Mouse (Mus musculus): Measurements from ENCODE around the gene Sorcs3. TPM values are rescaled to one million over a fixed set of nuclear protein-coding genes. Genes with fewer than 3 reads are reported as not detected.

Sorcs3 gene
- polyA plus RNA-seq, 1 experiment from 2014 or later, result 0.06 TPM

DNA sequence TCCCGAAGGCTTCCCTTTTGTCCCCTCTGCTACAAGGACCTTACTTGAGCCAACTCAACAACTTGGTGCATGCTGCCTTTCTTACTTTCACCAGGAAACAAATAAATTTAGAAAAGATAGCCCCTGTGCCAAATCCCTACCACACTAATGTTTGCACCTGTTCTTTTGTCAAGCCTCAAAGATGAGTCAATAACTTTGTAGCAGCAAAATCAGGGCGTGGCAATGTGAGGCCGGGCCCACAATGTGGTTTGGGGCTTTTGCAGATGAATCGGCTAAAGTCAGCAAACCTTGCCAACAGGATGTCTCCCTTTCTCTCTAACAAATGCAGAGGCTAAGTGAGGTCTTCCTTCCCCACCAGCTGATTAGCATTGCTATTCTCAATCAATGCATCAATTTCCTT lies 608.0 kb downstream of the Sorcs3 start:
- H3K27me3 ChIP-seq (ENCODE audit: insufficient read depth, low read length), result no peaks in the 10 kb centered on the region
- WGBS (ENCODE audit: insufficient replicate concordance), result 72% methylated on average over 4 of the region's 4 CpGs
- TF ChIP-seq CTCF (IDR thresholded peaks at IDR 0.05; ENCODE audit: low read depth) (no peak), EP300 (IDR thresholded peaks at IDR 0.05; ENCODE audit: low read depth) (no peak)
- no peak overlapping the region for H3K4me2 ChIP-seq (ENCODE audit: low read depth, low read length)
- no peak for DNase-seq
- H3K4me3 ChIP-seq (ENCODE audit: low read depth, low read length), result no peak overlapping the region
- no peaks in the 10 kb centered on the region for H3K36me3 ChIP-seq (replicated peaks; ENCODE audit: insufficient read depth, low read length)
- no peak overlapping the region for H3K9ac ChIP-seq (replicated peaks)
- ATAC-seq, result no peak
- no peaks in the 10 kb centered on the region for H3K9me3 ChIP-seq (ENCODE audit: low read length)
- H3K4me1 ChIP-seq (ENCODE audit: insufficient read depth), result no peaks in the 10 kb centered on the region
- H3K27ac ChIP-seq (ENCODE audit: low read depth), result no peak overlapping the region

DNA sequence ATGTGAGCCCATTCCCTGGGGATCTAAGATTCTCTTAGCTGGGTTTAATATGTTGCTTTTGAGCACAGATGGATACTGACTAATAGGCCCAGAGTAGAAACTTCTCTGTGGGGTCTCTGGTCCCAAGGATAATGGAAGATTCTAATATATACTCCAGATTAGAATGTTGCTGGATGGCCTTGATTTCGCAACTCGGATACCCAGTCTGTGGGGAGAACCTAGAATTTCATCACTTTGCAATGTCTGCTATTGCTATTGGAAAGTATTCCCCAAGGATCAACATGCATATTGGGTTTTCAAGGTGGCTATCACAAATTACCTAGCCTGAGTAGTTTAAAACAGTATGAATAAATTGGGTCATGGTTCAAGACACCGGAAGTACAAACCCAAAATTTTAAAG lies 609.2 kb downstream of the Sorcs3 start:
- DNase-seq (no peak), ATAC-seq (no peak)
- no peak overlapping the region for H3K4me3 ChIP-seq (ENCODE audit: low read depth, low read length)
- no peak overlapping the region for H3K9ac ChIP-seq (replicated peaks)
- no peak overlapping the region for H3K27ac ChIP-seq (ENCODE audit: low read depth)
- H3K36me3 ChIP-seq (replicated peaks; ENCODE audit: insufficient read depth, low read length), result no peaks in the 10 kb centered on the region
- no peaks in the 10 kb centered on the region for H3K27me3 ChIP-seq (ENCODE audit: insufficient read depth, low read length)
- H3K4me2 ChIP-seq (ENCODE audit: low read depth, low read length), result no peak overlapping the region
- TF ChIP-seq EP300 (IDR thresholded peaks at IDR 0.05; ENCODE audit: low read depth) (no peak), CTCF (IDR thresholded peaks at IDR 0.05; ENCODE audit: low read depth) (no peak)
- WGBS (ENCODE audit: insufficient replicate concordance), result 78% methylated on average over 3 of the region's 3 CpGs
- no peaks in the 10 kb centered on the region for H3K9me3 ChIP-seq (ENCODE audit: low read length)
- no peaks in the 10 kb centered on the region for H3K4me1 ChIP-seq (ENCODE audit: insufficient read depth)

DNA sequence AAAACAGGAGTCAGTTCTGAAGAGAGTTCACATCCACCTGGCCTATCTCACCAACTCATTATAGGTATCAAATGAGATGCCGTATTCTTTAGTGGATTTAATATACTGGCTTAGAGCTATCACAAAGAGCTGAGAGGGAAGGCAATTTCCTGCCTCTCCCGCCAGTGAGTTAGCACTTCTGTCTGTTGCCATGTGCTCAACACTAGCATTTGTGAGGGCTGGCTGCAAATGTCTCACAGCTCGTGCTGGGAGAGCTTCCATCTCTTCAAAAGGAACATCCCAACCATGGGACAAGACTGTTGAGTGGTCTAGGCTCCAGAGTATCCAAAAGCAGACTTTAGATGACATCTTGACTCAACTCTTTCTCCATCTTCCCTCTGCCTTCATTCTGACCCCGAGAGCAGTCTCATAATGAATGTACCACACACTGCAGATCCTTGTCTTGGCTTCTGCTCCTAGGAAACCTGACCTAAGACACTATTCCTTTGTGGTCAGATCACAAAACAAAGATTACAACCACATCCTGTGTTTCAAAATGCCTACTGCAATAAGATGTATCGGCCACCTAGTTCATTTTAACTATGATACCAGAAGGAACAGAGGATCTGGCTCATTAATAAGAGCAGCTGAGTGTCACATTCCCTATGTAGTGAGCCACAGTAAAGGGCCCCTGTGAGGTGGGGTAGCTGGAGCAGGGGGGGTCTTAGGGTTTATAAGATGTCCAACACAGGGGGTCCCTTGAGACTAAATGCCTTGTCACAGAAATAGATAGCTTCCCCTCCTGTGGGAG lies 614.9 kb downstream of the Sorcs3 start:
- H3K36me3 ChIP-seq (replicated peaks; ENCODE audit: insufficient read depth, low read length), result no peaks in the 10 kb centered on the region
- ATAC-seq (no peak), DNase-seq (no peak)
- H3K9ac ChIP-seq (replicated peaks), result no peak overlapping the region
- H3K9me3 ChIP-seq (ENCODE audit: low read length), result no peaks in the 10 kb centered on the region
- no peaks in the 10 kb centered on the region for H3K4me1 ChIP-seq (ENCODE audit: insufficient read depth)
- TF ChIP-seq CTCF (IDR thresholded peaks at IDR 0.05; ENCODE audit: low read depth) (no peak), EP300 (IDR thresholded peaks at IDR 0.05; ENCODE audit: low read depth) (no peak)
- no peaks in the 10 kb centered on the region for H3K27me3 ChIP-seq (ENCODE audit: insufficient read depth, low read length)
- WGBS (ENCODE audit: insufficient replicate concordance), result 52% methylated on average over 5 of the region's 5 CpGs
- H3K27ac ChIP-seq (ENCODE audit: low read depth), result no peak overlapping the region
- no peak overlapping the region for H3K4me3 ChIP-seq (ENCODE audit: low read depth, low read length)
- H3K4me2 ChIP-seq (ENCODE audit: low read depth, low read length), result no peak overlapping the region

DNA sequence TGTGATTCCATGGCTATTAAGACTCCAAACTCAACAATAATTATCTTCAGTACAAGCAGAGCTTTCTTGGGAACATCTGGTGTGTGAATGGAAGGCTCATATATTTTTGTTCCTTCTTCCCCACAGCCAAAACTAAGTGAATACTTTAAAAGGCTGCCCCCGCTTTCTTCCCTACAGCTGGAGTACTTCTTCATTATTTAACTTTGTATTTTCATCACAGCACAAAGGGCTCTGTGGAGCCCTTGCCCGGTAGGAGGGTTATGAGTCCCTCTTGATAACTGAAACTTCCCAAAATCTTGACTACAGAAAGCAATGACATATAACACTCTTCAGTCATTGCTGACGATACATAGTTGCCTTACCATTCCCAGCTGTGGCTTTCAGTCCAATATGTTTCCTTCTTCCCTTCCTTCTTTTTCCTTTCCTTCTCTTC lies 615.5 kb downstream of the Sorcs3 start:
- Histone ChIP-seq H3K27ac (ENCODE audit: low read depth) (no peak overlapping the region), H3K27me3 (ENCODE audit: insufficient read depth, low read length) (no peaks in the 10 kb centered on the region)

DNA sequence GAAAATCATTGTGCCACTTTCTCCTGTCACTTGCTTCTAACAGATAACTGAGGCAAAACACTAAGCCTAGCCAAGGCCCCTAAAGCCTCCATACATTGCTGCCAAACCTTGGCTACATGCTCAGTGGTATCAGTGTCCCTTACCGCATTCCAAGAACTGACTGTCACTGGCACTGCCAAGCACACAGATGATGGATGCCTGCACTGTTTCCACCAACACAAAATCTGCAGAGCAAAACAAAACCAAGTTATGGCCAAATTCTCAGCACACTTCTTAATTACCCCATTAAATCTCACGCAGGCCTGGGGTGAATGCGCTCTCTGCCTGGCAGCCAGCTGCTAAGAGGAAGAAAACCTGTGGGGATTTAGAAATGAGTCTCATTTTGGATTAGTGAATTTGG lies 628.5 kb downstream of the Sorcs3 start:
- Histone ChIP-seq H3K4me3 (ENCODE audit: low read depth, low read length) (no peak overlapping the region), H3K4me2 (ENCODE audit: low read depth, low read length) (no peak overlapping the region), H3K27me3 (ENCODE audit: insufficient read depth, low read length) (no peaks in the 10 kb centered on the region), H3K27ac (ENCODE audit: low read depth) (no peak overlapping the region), H3K9ac (replicated peaks) (no peak overlapping the region), H3K9me3 (ENCODE audit: low read length) (no peaks in the 10 kb centered on the region), H3K4me1 (ENCODE audit: insufficient read depth) (no peaks in the 10 kb centered on the region), H3K36me3 (replicated peaks; ENCODE audit: insufficient read depth, low read length) (no peaks in the 10 kb centered on the region)
- 78% methylated on average over 3 of the region's 3 CpGs for WGBS (ENCODE audit: insufficient replicate concordance)
- ATAC-seq, result no peak
- TF ChIP-seq EP300 (IDR thresholded peaks at IDR 0.05; ENCODE audit: low read depth) (no peak), CTCF (IDR thresholded peaks at IDR 0.05; ENCODE audit: low read depth) (no peak)
- DNase-seq, result no peak

More for the DNA sequence above, 615.5 kb downstream of the Sorcs3 start:
- Histone ChIP-seq H3K36me3 (replicated peaks; ENCODE audit: insufficient read depth, low read length) (no peaks in the 10 kb centered on the region), H3K9ac (replicated peaks) (no peak overlapping the region), H3K4me3 (ENCODE audit: low read depth, low read length) (no peak overlapping the region), H3K9me3 (ENCODE audit: low read length) (no peaks in the 10 kb centered on the region), H3K4me1 (ENCODE audit: insufficient read depth) (no peaks in the 10 kb centered on the region), H3K4me2 (ENCODE audit: low read depth, low read length) (no peak overlapping the region)
- WGBS (ENCODE audit: insufficient replicate concordance), result 70% methylated on average over 3 of the region's 3 CpGs
- DNase-seq (no peak), ATAC-seq (no peak)
- no peak for TF ChIP-seq EP300 (IDR thresholded peaks at IDR 0.05; ENCODE audit: low read depth)
- no peak for TF ChIP-seq CTCF (IDR thresholded peaks at IDR 0.05; ENCODE audit: low read depth)

DNA sequence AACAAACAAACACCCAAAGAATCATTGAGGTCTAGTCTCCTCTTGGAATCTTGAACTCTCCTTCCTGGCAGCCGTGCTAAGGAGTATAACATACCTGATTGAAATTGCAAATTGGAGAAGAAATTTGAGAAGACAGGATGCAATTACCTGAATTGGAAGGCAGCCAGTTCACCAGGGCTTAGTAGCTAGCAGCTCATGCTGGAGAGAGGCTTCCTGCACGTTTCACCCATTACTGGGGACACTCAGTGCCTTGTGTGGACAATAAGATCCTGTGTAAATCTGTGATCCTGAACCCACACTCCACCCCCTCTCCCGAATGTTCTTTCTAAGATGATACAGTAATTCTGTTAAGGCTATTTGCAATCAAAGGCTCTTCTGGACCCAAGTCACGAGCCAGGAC lies 633.6 kb downstream of the Sorcs3 start:
- Histone ChIP-seq H3K36me3 (replicated peaks; ENCODE audit: insufficient read depth, low read length) (no peaks in the 10 kb centered on the region), H3K9me3 (ENCODE audit: low read length) (no peaks in the 10 kb centered on the region), H3K4me2 (ENCODE audit: low read depth, low read length) (no peak overlapping the region), H3K4me3 (ENCODE audit: low read depth, low read length) (no peak overlapping the region), H3K4me1 (ENCODE audit: insufficient read depth) (no peaks in the 10 kb centered on the region), H3K27me3 (ENCODE audit: insufficient read depth, low read length) (no peaks in the 10 kb centered on the region), H3K9ac (replicated peaks) (no peak overlapping the region), H3K27ac (ENCODE audit: low read depth) (no peak overlapping the region)
- TF ChIP-seq EP300 (IDR thresholded peaks at IDR 0.05; ENCODE audit: low read depth) (no peak), CTCF (IDR thresholded peaks at IDR 0.05; ENCODE audit: low read depth) (no peak)
- 64% methylated on average over 4 of the region's 4 CpGs for WGBS (ENCODE audit: insufficient replicate concordance)
- no peak for ATAC-seq
- DNase-seq, result no peak
